Mouse (Mus musculus): ENCODE measurements at regions not wholly inside any gene's neighbourhood (a gene's known extent, or its start where the extent isn't known, plus 50 kb on each side); places are given as distances from the start of the nearest gene placed in this dataset.

- ChIA-PET CTCF (no interaction called here), POLR2A (interaction anchor here (0.6 kb wide), 1 partner anchor 405 kb away, joined by 3 read pairs; no protein-coding TSS in a partner anchor)
- H3K27me3 ChIP-seq, result no peaks in the 10 kb centered on the region
- in situ Hi-C loops (cut with MboI; ENCODE audit: low pct_unique_long_range_greater_than_20kb), result no loop called here
- DNase-seq (ENCODE audit: low read depth, low spot score) (no peak), ATAC-seq (no peak)
- TF ChIP-seq CTCF (IDR thresholded peaks at IDR 0.05), result no peak
Observed at GRCm38 (mm10) chr3:77758840-77759361, 1527.4 kb downstream of the Rapgef2 start.

DNA sequence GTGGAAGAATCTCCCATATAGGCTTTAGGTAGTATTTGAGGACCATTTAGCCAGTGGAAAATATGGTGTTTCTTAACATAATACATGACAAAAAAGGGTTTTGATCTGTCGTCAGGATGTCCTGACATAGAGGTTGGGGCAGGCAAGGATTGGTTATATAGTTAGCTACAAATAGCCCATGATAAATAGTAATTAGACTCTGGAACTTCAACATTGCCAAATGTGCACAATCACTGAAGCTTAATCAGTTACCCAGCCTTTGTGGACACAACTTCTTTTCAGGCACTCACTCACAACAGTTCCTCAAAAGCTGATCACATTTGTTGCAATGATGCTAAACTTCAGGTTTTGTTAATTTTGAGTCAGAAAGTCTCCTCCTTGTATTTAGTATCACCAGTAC is 1528.0 kb downstream of the Rapgef2 start:
- DNase-seq (ENCODE audit: low read depth, low spot score) (no peak), ATAC-seq (no peak)
- POLR2A ChIA-PET, result interaction anchor here (0.6 kb wide), 1 partner anchor 405 kb away, joined by 3 read pairs; no protein-coding TSS in a partner anchor
- CTCF ChIA-PET, result no interaction called here
- H3K27me3 ChIP-seq, result no peaks in the 10 kb centered on the region
- TF ChIP-seq CTCF (IDR thresholded peaks at IDR 0.05), result no peak
- in situ Hi-C loops (cut with MboI; ENCODE audit: low pct_unique_long_range_greater_than_20kb), result no loop called here

- in situ Hi-C loops (cut with MboI; ENCODE audit: low pct_unique_long_range_greater_than_20kb), result no loop called here
- POLR2A ChIA-PET, result no interaction called here
Observed at GRCm38 (mm10) chr3:77742146-77742545, 1544.2 kb downstream of the Rapgef2 start.

GRCm38 (mm10) chr3:77717840-77718239 is 1568.5 kb downstream of the Rapgef2 start:
- H3K27me3 ChIP-seq, result no peaks in the 10 kb centered on the region
- in situ Hi-C loops (cut with MboI; ENCODE audit: low pct_unique_long_range_greater_than_20kb), result no loop called here
- ATAC-seq (no peak), DNase-seq (ENCODE audit: low read depth, low spot score) (no peak)
- CTCF ChIA-PET, result interaction anchor here (1.4 kb wide), 1 partner anchor 18 kb away, joined by 5 read pairs; no protein-coding TSS in a partner anchor
- no peak for TF ChIP-seq CTCF (IDR thresholded peaks at IDR 0.05)
- POLR2A ChIA-PET, result no interaction called here

More at GRCm38 (mm10) chr3:77742146-77742545, 1544.2 kb downstream of the Rapgef2 start:
- CTCF ChIA-PET, result no interaction called here
- no peaks in the 10 kb centered on the region for H3K27me3 ChIP-seq
- DNase-seq (ENCODE audit: low read depth, low spot score), result no peak
- no peak for TF ChIP-seq CTCF (IDR thresholded peaks at IDR 0.05)
- no peak for ATAC-seq

- no peak for DNase-seq (ENCODE audit: low read depth, low spot score)
- TF ChIP-seq CTCF (IDR thresholded peaks at IDR 0.05), result no peak
- in situ Hi-C loops (cut with MboI; ENCODE audit: low pct_unique_long_range_greater_than_20kb), result no loop called here
- ChIA-PET POLR2A (no interaction called here), CTCF (no interaction called here)
- H3K27me3 ChIP-seq, result no peaks in the 10 kb centered on the region
- peak; percentile 39 for ATAC-seq
Observed at GRCm38 (mm10) chr3:77695571-77695970, 1590.7 kb downstream of the Rapgef2 start.

GRCm38 (mm10) chr3:77666366-77666765 is 1592.3 kb downstream of the Fstl5 start:
- POLR2A ChIA-PET, result no interaction called here

DNA sequence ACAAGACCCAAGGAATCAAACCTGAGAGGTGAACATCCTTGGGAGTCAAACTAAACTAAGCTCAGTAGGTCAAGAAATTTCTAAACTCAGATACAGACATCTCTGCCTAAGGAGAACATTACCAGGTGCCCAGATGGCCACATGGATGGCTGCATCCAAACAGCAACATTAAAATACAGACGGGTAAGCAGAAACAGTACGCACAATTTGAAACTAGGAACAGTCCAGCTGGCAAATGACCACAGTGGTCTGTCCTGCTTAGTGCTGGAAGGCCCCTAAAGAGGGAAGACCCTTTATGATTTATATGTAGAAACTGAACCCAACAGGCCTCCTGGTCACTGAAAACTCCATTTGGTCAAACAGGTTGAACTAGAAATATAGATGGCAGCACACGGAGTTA is 1579.8 kb downstream of the Fstl5 start:
- no peaks in the 10 kb centered on the region for H3K27me3 ChIP-seq
- in situ Hi-C loops (cut with MboI; ENCODE audit: low pct_unique_long_range_greater_than_20kb), result no loop called here
- no peak for ATAC-seq

More at GRCm38 (mm10) chr3:77666366-77666765, 1592.3 kb downstream of the Fstl5 start:
- in situ Hi-C loops (cut with MboI; ENCODE audit: low pct_unique_long_range_greater_than_20kb), result no loop called here
- CTCF ChIA-PET, result no interaction called here
- ATAC-seq (no peak), DNase-seq (ENCODE audit: low read depth, low spot score) (no peak)
- TF ChIP-seq CTCF (IDR thresholded peaks at IDR 0.05), result no peak
- no peaks in the 10 kb centered on the region for H3K27me3 ChIP-seq

More for the DNA sequence above, 1579.8 kb downstream of the Fstl5 start:
- ChIA-PET CTCF (no interaction called here), POLR2A (no interaction called here)
- TF ChIP-seq CTCF (IDR thresholded peaks at IDR 0.05), result no peak
- no peak for DNase-seq (ENCODE audit: low read depth, low spot score)

Data from Patski (cell line).